Mouse (Mus musculus): ENCODE measurements around the gene Pip5k1c. TPM values are rescaled to one million over a fixed set of nuclear protein-coding genes. Genes with fewer than 3 reads are reported as not detected.

Pip5k1c gene
- polyA plus RNA-seq, 1 experiment from 2014 or later: 159 TPM

DNA sequence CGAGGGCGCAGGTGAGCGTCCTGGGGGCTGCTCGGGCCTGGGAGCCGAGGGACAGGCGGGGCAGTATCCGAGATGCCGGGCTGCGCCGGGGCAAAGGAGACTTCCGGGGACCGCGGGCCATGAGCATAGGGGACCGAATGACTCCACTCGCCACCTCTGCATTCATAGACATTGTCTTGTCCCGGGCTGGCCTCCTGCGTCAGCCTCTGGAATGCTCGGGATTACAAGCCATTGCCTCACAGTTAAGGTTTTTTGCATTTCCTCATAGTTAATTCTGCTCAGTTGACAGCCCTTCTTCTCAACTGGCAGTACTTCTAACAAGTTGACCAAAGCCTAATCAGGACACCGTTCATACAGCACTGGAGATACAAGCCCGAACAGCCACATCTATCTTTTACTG lies 28.7 kb downstream of the Pip5k1c start:
- H3K4me2 ChIP-seq: peak overlapping the region; percentile 79
- no peaks in the 10 kb centered on the region for H3K9me3 ChIP-seq
- 3% methylated on average over 20 of the region's 20 CpGs for WGBS
- H3K27me3 ChIP-seq (replicated peaks): no peaks in the 10 kb centered on the region
- peak overlapping the region; percentile 67 for H3K9ac ChIP-seq
- peak overlapping the region; percentile 90 for H3K27ac ChIP-seq
- H3K36me3 ChIP-seq (replicated peaks): peaks cover 40% of the 10 kb centered on the region
- ATAC-seq (replicated peaks): 0 out of 2 replicates have a peak, but pooled peaks have one; percentile 1
- peak overlapping the region; percentile 77 for H3K4me3 ChIP-seq
- H3K4me1 ChIP-seq: peaks cover 23% of the 10 kb centered on the region

DNA sequence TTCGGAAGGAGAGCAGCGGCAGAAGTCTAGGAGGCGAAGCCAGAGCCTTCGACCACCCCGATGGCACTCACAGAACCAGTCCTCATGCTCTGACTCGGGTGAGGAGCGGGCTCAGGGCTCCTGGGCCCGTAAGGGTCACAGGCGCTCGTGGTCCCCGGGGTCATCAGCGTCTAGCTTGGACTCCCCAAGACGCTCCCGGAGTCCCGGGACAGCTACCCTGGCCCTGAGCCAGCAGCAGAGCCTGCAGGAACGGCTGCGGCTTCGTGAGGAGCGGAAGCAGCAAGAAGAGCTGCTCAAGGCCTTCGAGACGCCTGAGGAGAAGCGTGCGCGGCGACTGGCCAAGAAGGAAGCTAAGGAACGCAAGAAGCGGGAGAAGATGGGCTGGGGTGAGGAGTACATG lies 29.7 kb downstream of the Pip5k1c start:
- Histone ChIP-seq H3K4me1 (peaks cover 23% of the 10 kb centered on the region), H3K9ac (no peak overlapping the region), H3K4me2 (peak overlapping the region; percentile 79; the same call in 1 of the 2 replicates), H3K27me3 (replicated peaks) (no peaks in the 10 kb centered on the region), H3K9me3 (no peaks in the 10 kb centered on the region), H3K4me3 (no peak overlapping the region), H3K27ac (no peak overlapping the region), H3K36me3 (replicated peaks) (peaks cover 40% of the 10 kb centered on the region)
- no peak for ATAC-seq (replicated peaks)
- 95% methylated on average over 27 of the region's 27 CpGs for WGBS

DNA sequence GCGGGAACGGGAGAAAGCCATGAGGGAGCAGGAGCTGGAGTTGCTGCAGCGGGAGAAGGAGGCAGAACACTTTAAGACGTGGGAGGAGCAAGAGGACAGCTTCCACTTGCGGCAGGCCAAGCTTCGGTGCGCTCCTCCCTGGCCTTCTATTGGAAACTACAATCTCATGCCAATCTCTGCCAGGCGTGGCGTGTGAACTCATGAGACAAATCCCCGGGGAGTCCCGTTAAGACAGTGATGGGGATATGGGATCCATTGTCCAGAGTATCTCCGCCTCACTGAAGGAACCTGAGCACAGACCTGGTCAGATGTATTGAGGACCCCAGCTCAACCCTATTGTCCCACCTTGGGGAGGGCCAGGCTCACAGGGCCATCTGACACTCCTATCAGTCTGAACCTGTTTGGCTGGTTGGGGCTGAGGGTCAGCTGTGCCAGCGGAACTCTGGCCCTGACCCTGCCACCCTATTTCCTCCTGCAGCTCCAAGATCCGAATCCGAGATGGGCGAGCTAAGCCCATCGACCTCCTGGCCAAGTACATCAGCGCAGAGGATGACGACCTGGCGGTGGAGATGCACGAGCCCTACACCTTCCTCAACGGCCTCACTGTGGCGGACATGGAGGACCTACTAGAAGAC lies 30.5 kb downstream of the Pip5k1c start:
- no peak for ATAC-seq (replicated peaks)
- Histone ChIP-seq H3K4me3 (no peak overlapping the region), H3K9ac (no peak overlapping the region), H3K4me2 (no peak overlapping the region), H3K4me1 (peaks cover 23% of the 10 kb centered on the region), H3K36me3 (replicated peaks) (peaks cover 34% of the 10 kb centered on the region), H3K27me3 (replicated peaks) (no peaks in the 10 kb centered on the region), H3K9me3 (no peaks in the 10 kb centered on the region), H3K27ac (no peak overlapping the region)
- WGBS: 91% methylated on average over 23 of the region's 23 CpGs

DNA sequence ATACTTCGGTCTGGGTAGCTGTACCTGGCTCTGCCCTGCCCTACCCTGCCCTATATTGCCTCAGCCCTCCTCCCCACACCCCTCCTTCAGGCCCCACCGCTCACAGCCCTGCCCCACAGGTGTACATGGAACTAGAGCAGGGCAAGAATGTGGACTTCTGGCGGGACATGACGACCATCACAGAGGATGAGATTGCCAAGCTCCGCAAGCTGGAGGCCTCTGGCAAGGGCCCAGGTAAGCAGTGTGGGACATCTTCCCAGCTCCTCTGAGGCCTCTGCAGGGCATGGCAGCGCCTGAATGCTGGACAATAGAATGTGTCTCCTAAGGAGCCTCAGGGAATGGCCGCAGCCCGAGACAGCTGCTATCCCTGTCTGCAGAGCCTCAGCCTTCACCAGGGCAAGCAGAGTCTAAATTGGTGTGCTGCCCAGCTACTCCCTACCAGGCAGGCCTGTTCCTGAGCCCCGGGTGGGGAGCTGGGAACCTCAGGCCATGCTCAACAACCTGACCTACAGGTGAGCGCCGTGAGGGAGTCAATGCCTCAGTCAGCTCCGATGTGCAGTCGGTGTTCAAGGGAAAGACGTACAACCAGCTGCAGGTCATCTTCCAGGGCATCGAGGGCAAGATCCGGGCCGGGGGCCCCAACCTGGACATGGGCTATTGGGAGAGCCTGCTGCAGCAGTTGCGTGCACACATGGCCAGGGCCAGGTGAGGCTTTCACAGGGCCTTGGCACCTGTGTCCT lies 31.2 kb downstream of the Pip5k1c start:
- H3K36me3 ChIP-seq (replicated peaks): peaks cover 33% of the 10 kb centered on the region
- H3K4me3 ChIP-seq: no peak overlapping the region
- H3K27ac ChIP-seq: no peak overlapping the region
- peaks cover 22% of the 10 kb centered on the region for H3K4me1 ChIP-seq
- H3K27me3 ChIP-seq (replicated peaks): no peaks in the 10 kb centered on the region
- no peak for ATAC-seq (replicated peaks)
- no peak overlapping the region for H3K4me2 ChIP-seq
- H3K9ac ChIP-seq: no peak overlapping the region
- no peaks in the 10 kb centered on the region for H3K9me3 ChIP-seq
- WGBS: 94% methylated on average over 18 of the region's 18 CpGs

DNA sequence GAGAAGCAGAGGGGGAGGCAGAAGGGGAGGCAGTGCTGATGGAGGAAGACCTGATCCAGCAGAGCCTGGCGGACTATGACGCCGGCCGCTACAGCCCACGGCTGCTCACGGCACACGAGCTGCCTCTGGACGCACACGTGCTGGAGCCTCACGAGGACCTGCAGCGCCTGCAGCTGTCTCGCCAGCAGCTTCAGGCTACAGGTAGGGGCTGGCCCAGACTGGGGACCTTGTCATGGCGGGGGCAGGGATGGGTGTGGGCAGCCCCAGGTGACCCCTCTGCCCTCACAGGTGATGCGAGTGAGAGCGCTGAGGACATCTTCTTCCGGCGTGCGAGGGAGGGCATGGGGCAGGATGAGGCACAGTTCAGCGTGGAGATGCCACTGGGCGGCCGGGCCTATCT lies 32.4 kb downstream of the Pip5k1c start:
- Histone ChIP-seq H3K27me3 (replicated peaks) (no peaks in the 10 kb centered on the region), H3K4me2 (no peak overlapping the region), H3K4me1 (peaks cover 11% of the 10 kb centered on the region), H3K36me3 (replicated peaks) (peaks cover 33% of the 10 kb centered on the region), H3K27ac (no peak overlapping the region), H3K4me3 (no peak overlapping the region), H3K9ac (no peak overlapping the region), H3K9me3 (no peaks in the 10 kb centered on the region)
- 95% methylated on average over 21 of the region's 21 CpGs for WGBS
- no peak for ATAC-seq (replicated peaks)

DNA sequence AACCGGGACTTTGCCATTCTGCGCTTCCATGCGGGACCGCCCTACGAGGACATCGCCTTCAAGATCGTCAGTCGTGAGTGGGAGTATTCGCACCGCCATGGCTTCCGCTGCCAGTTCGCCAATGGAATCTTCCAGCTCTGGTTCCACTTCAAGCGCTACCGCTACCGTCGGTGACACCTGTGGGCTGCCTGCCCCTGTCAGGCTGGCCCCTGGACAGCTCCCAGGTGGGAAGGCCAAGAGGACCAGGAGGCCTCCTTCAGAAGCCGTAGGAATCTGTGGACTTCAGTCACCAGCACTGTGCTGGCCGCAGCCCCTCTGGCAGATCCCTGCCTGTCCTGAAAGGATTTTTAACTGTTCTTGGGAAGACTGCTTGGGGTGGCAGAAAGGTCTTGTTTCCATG lies 33.0 kb downstream of the Pip5k1c start:
- 94% methylated on average over 18 of the region's 18 CpGs for WGBS

DNA sequence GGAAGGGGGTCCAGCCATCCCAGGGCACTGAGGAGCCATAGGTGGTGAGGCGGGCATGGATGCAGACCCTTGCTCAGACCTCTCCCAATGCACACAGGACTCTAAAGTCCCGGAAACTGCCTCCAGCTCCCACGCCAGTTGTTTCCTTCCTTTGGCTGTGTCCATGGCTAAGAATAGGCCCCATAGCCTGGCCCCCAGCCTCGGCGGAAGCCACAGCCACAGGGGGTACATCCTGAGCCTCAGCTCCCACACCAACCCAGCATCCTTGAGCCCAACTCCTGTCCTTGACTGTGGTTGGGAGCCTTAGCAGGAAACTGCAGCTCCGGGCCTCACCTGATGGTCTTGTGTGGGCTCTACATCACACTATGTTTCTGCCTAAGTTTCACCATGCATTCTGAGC lies 34.1 kb downstream of the Pip5k1c start:
- 89% methylated on average over 6 of the region's 6 CpGs for WGBS

More for the DNA sequence above, 33.0 kb downstream of the Pip5k1c start:
- ATAC-seq (replicated peaks): no peak
- no peaks in the 10 kb centered on the region for H3K27me3 ChIP-seq (replicated peaks)
- H3K4me3 ChIP-seq: no peak overlapping the region
- H3K4me1 ChIP-seq: peaks cover 11% of the 10 kb centered on the region
- no peaks in the 10 kb centered on the region for H3K9me3 ChIP-seq
- H3K36me3 ChIP-seq (replicated peaks): peaks cover 33% of the 10 kb centered on the region
- no peak overlapping the region for H3K4me2 ChIP-seq
- H3K9ac ChIP-seq: no peak overlapping the region
- no peak overlapping the region for H3K27ac ChIP-seq

DNA sequence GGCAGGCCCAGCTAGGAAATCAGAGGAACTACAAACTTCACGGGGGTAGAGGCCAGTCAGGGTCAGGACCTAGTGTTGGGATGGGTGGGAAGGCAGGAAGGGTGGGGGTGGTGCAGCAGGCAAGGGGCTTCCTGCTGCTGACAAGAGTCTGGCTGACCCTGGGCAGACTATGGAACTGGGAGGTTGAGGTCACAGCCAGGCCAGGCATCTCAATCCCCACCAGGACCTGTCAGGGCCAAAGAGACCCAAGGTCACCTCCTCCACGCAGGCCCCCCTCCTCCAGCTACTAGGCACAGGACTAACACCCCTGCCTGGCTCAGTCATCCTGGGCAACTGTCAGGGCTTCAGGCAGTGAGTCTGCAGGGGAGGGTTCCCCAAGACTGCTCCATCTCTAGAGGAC lies 35.2 kb downstream of the Pip5k1c start:
- Histone ChIP-seq H3K9me3 (no peaks in the 10 kb centered on the region), H3K4me2 (no peak overlapping the region), H3K27ac (no peak overlapping the region), H3K27me3 (replicated peaks) (peaks cover 13% of the 10 kb centered on the region), H3K4me1 (no peaks in the 10 kb centered on the region), H3K4me3 (no peak overlapping the region), H3K36me3 (replicated peaks) (peaks cover 31% of the 10 kb centered on the region), H3K9ac (no peak overlapping the region)
- no peak for ATAC-seq (replicated peaks)
- WGBS: 68% methylated on average over 2 of the region's 2 CpGs

More for the DNA sequence above, 34.1 kb downstream of the Pip5k1c start:
- ATAC-seq (replicated peaks): no peak
- Histone ChIP-seq H3K36me3 (replicated peaks) (peaks cover 33% of the 10 kb centered on the region), H3K9ac (no peak overlapping the region), H3K4me2 (no peak overlapping the region), H3K4me1 (peaks cover 7% of the 10 kb centered on the region), H3K9me3 (no peaks in the 10 kb centered on the region), H3K27me3 (replicated peaks) (0 out of 2 replicates have a peak, but pooled peaks cover 3% of the 10 kb centered on the region), H3K4me3 (no peak overlapping the region), H3K27ac (no peak overlapping the region)

DNA sequence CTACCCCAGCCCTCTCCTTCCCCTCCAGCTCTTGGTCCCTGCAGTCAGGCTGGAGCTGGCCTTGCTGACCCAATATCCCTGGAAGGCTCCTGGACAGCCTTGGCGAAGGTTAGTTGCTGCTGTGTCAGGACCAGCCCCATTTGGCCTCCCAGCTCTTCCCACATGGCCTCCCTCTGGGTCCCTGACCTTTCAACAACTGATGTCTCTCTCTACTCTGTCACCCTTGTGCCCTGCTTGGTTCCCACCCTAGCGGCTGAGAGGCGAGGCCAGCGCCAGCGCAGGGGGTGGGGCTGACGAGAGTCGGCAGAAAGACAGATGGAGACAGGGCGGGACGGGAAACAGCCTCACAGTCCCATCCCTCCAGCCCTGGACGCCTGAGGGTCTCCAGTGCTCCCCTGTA lies 35.6 kb downstream of the Pip5k1c start, which contains the start of gene Tbxa2r:
Gene Tbxa2r (plus strand): TSS at position 346 of the 400 bp plus-strand sequence.
- no peaks in the 10 kb centered on the region for H3K9me3 ChIP-seq
- no peak within 1 kb of the TSS for H3K4me3 ChIP-seq
- H3K27me3 ChIP-seq (replicated peaks): peaks cover 17% of the 10 kb centered on the region
- no peak within 1 kb of the TSS for H3K27ac ChIP-seq
- no peak within 1 kb of the TSS for H3K4me2 ChIP-seq
- H3K36me3 ChIP-seq (replicated peaks): peaks cover 28% of the 10 kb centered on the region
- no peaks in the 10 kb centered on the region for H3K4me1 ChIP-seq
- 11% methylated on average over 10 of the region's 10 CpGs for whole genome bisulfite sequencing
- no peak for ATAC-seq (replicated peaks)
- H3K9ac ChIP-seq: no peak within 1 kb of the TSS

DNA sequence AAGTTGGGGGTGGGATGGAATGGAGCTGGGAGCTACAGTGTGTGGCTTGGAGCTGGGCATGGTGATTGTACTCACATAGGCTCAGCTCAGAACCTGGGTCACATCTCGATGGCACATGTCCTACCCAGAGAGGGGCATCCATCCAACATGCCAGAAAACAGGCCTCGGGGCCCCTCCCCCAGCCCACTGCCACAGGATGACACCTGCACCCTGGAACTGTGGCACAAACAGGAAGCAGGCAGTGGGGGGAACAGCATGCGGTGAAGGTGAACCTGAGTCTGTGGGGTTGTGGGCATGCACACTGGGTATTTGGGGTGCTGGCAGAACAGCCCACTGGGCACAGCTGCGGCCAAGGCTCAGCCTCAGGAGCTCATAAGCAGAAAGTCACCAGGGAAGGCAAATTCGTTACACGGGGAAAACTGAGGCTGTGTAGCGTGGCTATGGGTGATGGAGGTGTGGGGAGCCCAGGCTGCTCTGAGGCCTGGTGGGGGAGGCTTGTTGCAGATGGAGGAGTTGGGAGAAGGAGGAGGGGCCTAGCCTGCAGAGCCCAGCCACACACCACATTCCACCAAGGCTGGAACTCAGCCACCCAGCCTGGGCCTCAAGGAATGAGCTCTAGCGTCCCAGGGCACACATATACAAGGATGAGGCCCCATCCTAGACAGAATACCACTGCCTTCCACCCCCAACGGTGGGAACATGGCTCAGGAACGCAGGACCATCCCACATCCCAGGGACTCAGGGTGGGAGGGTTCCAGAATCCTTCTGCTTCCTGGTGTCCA lies 36.6 kb downstream of the Pip5k1c start:
- no peak overlapping the region for H3K4me2 ChIP-seq
- H3K9ac ChIP-seq: no peak overlapping the region
- H3K27me3 ChIP-seq (replicated peaks): peaks cover 18% of the 10 kb centered on the region
- no peaks in the 10 kb centered on the region for H3K9me3 ChIP-seq
- H3K4me1 ChIP-seq: no peaks in the 10 kb centered on the region
- peaks cover 18% of the 10 kb centered on the region for H3K36me3 ChIP-seq (replicated peaks)
- ATAC-seq (replicated peaks): no peak
- no peak overlapping the region for H3K4me3 ChIP-seq
- no peak overlapping the region for H3K27ac ChIP-seq
- 70% methylated on average over 10 of the region's 10 CpGs for WGBS

DNA sequence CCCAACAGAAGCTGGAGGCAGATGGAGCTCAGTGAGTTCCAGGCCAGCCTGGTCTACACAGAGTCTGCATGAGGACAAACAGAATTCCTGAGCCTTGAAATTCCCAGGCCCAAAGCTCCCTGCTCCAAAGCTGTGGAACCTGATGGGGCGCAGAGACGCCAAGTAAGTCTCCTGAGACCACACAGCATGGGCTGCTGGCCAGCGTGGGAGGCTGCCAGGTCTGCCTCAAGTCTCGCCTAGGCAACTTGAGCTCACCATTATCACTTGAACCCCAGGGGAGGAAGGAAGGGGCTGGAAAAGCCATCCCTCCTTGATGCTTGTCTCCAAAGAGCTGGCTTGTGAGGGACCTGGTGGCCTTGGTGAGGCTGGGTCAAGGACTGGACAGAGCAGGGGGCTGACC lies 37.2 kb downstream of the Pip5k1c start:
- Histone ChIP-seq H3K27ac (no peak overlapping the region), H3K4me2 (no peak overlapping the region), H3K4me3 (no peak overlapping the region), H3K36me3 (replicated peaks) (peaks cover 12% of the 10 kb centered on the region), H3K9ac (no peak overlapping the region), H3K4me1 (no peaks in the 10 kb centered on the region), H3K9me3 (no peaks in the 10 kb centered on the region), H3K27me3 (replicated peaks) (peaks cover 21% of the 10 kb centered on the region)
- no peak for ATAC-seq (replicated peaks)
- WGBS: 66% methylated on average over 4 of the region's 4 CpGs

DNA sequence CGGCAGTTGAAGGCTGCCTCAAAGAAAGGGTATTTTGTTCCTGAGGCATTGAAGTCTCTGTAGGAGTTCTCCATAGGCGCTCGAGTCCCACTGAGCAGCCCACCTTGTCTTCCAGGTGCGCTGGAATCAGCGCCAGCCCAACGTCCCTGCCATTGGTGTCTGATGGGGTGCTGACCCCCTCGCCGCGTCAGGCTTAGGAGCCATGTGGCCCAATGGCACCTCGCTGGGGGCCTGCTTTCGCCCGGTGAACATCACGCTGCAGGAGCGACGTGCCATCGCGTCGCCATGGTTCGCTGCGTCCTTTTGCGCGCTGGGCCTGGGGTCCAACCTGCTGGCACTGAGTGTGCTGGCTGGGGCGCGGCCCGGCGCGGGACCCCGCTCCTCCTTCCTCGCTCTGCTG lies 39.5 kb downstream of the Pip5k1c start:
- Histone ChIP-seq H3K9ac (no peak overlapping the region), H3K4me2 (no peak overlapping the region), H3K27me3 (replicated peaks) (peaks cover 23% of the 10 kb centered on the region), H3K27ac (no peak overlapping the region), H3K9me3 (no peaks in the 10 kb centered on the region), H3K4me1 (no peaks in the 10 kb centered on the region), H3K4me3 (no peak overlapping the region), H3K36me3 (replicated peaks) (no peaks in the 10 kb centered on the region)
- no peak for ATAC-seq (replicated peaks)
- WGBS: 15% methylated on average over 29 of the region's 29 CpGs

Measured in midbrain, embryonic 15.5 days (tissue).